Mouse (Mus musculus): Measurements from ENCODE around the gene Bcas3.

DNA sequence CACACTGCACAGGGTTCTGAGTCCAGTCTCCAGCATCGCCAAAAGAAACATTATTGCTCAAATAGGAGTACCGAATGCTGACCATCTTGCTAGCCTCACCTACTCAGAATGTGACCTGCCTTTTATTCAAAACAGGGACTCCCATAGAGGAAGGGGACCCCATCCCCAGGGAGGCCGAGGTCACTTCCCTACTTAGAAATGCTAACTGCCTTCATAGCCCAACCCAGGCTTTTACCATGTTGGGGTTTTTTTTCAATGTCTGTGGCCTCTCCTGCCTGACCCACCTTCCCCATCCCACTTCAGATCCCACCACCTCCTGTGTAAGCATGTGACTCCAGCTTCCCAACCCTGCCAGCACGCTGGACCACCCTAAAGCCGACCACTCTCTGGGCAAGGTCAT, 458.7 kb downstream of the Bcas3 start:
- TF ChIP-seq CTCF (IDR thresholded peaks at IDR 0.05) (no peak), EP300 (IDR thresholded peaks at IDR 0.05) (no peak)
